Mouse (Mus musculus) kidney, adult 18-20 months (tissue): ENCODE measurements around the gene Gm4302.
"Not testable (repeated sequence)": the region's sequence is repeated elsewhere in the genome, so short reads cannot be mapped to it uniquely, and the experiment has no call there.

ENCODE experiments used
- DNase-seq: peaks from one replicate; pipeline ENCODE4 v3.0.0; 2021

Gm4302 gene

DNA sequence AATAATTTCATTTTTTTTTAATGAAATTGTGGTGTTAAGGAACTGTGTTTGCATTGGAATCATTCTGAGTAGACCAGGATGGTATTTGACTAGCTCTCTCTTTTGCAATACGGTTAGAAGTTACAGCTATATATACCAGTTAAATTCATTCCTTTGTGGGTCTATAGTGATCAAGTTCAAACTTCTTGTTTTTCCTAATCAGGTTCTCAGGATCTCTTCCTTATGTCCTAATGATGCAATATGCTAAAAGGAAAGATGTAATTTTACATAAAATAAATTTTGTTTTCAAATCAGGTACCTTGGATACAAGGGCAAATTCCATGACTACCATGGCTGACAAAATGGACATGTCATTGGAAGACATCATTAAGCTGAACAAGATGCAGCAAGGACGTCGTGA, at the start of gene Gm4302:
Gene Gm4302 (plus strand): TSS at position 301 of the 400 bp plus-strand sequence.
- not testable (repeated sequence) for DNase-seq

DNA sequence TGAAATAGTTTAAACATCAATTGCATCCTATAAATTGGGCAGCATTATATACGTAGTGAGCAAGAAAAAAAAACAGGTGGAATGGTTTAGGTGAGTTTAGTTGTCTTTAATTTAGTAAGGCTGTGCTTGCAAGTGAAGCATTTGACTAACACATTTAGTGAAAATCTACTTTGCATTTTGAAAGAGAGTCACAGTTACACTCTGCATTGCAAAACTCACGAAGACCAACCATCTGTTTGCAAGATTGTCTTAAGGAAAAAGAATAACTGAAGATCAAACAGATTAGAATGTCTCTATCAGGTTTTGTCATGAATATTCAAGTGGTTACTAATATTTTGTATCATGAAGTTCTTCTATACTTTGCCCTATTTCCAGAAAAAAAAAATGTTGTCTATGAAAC, 44.5 kb upstream of the Gm4302 start:
- DNase-seq: no peak

DNA sequence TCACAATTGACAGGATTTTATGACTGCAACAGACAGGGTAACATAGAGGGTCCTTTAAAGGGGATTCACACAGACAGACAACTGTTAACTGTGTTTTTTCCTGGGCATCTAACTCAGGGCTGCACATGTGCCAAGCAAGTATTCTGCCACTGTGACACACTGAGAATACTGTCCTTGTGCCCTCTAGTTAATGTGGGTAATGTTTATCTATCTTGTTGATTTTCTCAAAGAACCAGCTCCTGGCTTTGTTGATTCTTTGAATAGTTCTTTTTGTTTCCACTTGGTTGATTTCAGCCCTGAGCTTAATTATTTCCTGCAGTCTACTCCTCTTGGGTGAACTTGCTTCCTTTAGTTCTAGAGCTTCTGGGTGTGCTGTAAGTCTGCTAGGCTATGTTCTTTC, 40.5 kb upstream of the Gm4302 start:
- DNase-seq: not testable (repeated sequence)

DNA sequence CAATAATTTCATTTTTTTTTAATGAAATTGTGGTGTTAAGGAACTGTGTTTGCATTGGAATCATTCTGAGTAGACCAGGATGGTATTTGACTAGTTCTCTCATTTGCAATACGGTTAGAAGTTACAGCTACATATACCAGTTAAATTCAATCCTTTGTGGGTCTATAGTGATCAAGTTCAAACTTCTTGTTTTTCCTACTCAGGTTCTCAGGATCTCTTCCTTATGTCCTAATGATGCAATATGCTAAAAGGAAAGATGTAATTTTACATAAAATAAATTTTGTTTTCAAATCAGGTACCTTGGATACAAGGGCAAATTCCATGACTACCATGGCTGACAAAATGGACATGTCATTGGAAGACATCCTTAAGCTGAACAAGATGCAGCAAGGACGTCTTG, 5.3 kb upstream of the Gm4302 start, which contains the start of gene Gm4301:
Gene Gm4301 (plus strand): TSS at position 301 of the 400 bp plus-strand sequence.
- DNase-seq: not testable (repeated sequence)

DNA sequence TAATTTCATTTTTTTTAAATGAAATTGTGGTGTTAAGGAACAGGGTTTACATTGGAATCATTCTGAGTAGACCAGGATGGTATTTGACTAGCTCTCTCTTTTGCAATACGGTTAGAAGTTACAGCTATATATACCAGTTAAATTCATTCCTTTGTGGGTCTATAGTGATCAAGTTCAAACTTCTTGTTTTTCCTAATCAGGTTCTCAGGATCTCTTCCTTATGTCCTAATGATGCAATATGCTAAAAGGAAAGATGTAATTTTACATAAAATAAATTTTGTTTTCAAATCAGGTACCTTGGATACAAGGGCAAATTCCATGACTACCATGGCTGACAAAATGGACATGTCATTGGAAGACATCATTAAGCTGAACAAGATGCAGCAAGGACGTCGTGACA, 5.0 kb downstream of the Gm4302 start, which contains the start of gene Gm4303:
Gene Gm4303 (plus strand): TSS at position 301 of the 400 bp plus-strand sequence.
- not testable (repeated sequence) for DNase-seq

DNA sequence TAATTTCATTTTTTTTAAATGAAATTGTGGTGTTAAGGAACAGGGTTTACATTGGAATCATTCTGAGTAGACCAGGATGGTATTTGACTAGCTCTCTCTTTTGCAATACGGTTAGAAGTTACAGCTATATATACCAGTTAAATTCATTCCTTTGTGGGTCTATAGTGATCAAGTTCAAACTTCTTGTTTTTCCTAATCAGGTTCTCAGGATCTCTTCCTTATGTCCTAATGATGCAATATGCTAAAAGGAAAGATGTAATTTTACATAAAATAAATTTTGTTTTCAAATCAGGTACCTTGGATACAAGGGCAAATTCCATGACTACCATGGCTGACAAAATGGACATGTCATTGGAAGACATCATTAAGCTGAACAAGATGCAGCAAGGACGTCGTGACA, 10.2 kb downstream of the Gm4302 start, which contains the start of gene Gm4305:
Gene Gm4305 (plus strand): TSS at position 301 of the 400 bp plus-strand sequence.
- not testable (repeated sequence) for DNase-seq

DNA sequence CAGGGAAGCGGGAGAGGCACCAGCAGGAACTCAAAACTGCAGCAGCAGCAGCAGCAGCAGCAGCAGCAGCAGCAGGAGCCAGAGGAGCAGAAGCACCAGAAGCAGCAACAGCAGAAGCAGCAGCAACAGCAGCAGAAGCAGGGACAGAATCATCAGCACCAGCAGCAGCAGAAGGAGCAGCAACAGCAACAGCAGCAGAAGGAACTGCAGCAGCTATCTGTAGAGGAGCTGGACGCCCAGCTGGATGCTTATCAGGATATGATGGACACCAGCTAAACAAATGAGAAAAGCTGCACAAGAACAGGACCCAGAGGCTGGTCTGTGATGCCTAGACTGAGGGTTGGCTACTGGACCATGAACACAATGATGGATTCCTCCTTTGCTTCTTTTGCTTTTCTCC, 16.2 kb downstream of the Gm4302 start:
- peak; percentile 16 for DNase-seq

DNA sequence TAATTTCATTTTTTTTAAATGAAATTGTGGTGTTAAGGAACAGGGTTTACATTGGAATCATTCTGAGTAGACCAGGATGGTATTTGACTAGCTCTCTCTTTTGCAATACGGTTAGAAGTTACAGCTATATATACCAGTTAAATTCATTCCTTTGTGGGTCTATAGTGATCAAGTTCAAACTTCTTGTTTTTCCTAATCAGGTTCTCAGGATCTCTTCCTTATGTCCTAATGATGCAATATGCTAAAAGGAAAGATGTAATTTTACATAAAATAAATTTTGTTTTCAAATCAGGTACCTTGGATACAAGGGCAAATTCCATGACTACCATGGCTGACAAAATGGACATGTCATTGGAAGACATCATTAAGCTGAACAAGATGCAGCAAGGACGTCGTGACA, 20.4 kb downstream of the Gm4302 start, which contains the start of gene Gm4307:
Gene Gm4307 (plus strand): TSS at position 301 of the 400 bp plus-strand sequence.
- DNase-seq: not testable (repeated sequence)

DNA sequence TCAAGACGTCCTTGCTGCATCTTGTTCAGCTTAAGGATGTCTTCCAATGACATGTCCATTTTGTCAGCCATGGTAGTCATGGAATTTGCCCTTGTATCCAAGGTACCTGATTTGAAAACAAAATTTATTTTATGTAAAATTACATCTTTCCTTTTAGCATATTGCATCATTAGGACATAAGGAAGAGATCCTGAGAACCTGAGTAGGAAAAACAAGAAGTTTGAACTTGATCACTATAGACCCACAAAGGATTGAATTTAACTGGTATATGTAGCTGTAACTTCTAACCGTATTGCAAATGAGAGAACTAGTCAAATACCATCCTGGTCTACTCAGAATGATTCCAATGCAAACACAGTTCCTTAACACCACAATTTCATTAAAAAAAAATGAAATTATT, 41.8 kb downstream of the Gm4302 start, which contains the start of gene Gm4312:
Gene Gm4312 (minus strand): TSS at position 101 of the 400 bp plus-strand sequence.
- DNase-seq: not testable (repeated sequence)
